Mouse (Mus musculus): ENCODE data around the gene Znrf4.

GRCm38 (mm10) chr17:56478191-56478611, 34.0 kb downstream of the Znrf4 start:
- TF ChIP-seq TCF12 (IDR thresholded peaks at IDR 0.05; ENCODE audit: insufficient read depth, poor library complexity, severe bottlenecking): no peak
- no peak for TF ChIP-seq TCF3 (IDR thresholded peaks at IDR 0.05; ENCODE audit: insufficient read length, low read depth)
- TF ChIP-seq USF1 (IDR thresholded peaks at IDR 0.05; ENCODE audit: low read depth): no peak
- peak; percentile 33 for TF ChIP-seq POLR2A (IDR thresholded peaks at IDR 0.05; ENCODE audit: insufficient read length, low read depth)
